Mouse (Mus musculus) E14TG2a.4 (cell line): ENCODE results near the gene Fbn1.

ENCODE experiments used
- H3K27me3 ChIP-seq: 2 replicates; pipeline ENCODE4 v1.6.1; 2014; ENCODE audit warnings: low read length, control low read depth; ENCODE audit not compliant: insufficient read depth
- H3K36me3 ChIP-seq: 2 replicates; pipeline ENCODE4 v1.6.1; 2014; ENCODE audit warnings: low read length, control low read depth; ENCODE audit not compliant: insufficient read depth
- H3K4me1 ChIP-seq: replicated peaks from 2 replicates; pipeline ENCODE4 v1.6.1; 2014; ENCODE audit warnings: low read depth, low read length, control low read depth
- H3K4me3 ChIP-seq: replicated peaks from 2 replicates; pipeline ENCODE4 v1.5.1; 2014; ENCODE audit warnings: mild to moderate bottlenecking, low read length
- H3K9me3 ChIP-seq: 2 replicates; pipeline ENCODE4 v1.6.1; 2014; ENCODE audit warnings: low read length, control low read depth
- CTCF ChIP-seq: conservative IDR thresholded peaks from 2 replicates; pipeline ENCODE4 v1.5.1; 2014; ENCODE audit warnings: low read length
- NANOG ChIP-seq: IDR thresholded peaks from 2 replicates; pipeline ENCODE4 v1.6.1; 2014; ENCODE audit warnings: borderline replicate concordance, low read length, mixed read lengths
- POU5F1 ChIP-seq: IDR thresholded peaks from 2 replicates; pipeline ENCODE4 v1.6.1; 2014; ENCODE audit warnings: low read length, borderline replicate concordance

Gene Fbn1

GRCm38 (mm10) chr2:125419681-125420080 is 88.1 kb downstream of the Fbn1 start:
- Histone ChIP-seq H3K36me3 (no peaks in the 10 kb centered on the region), H3K9me3 (no peaks in the 10 kb centered on the region), H3K27me3 (0 out of 2 replicates have a peak, but pooled peaks cover 4% of the 10 kb centered on the region), H3K4me3 (no peak overlapping the region), H3K4me1 (no peaks in the 10 kb centered on the region)
- TF ChIP-seq POU5F1 (no peak), NANOG (no peak), CTCF (no peak)

- H3K4me3 ChIP-seq, result no peak overlapping the region
- no peaks in the 10 kb centered on the region for H3K36me3 ChIP-seq
- no peaks in the 10 kb centered on the region for H3K4me1 ChIP-seq
- H3K27me3 ChIP-seq, result 0 out of 2 replicates have a peak, but pooled peaks cover 4% of the 10 kb centered on the region
- TF ChIP-seq POU5F1, result no peak
- TF ChIP-seq NANOG, result no peak
- no peak for TF ChIP-seq CTCF
- H3K9me3 ChIP-seq, result no peaks in the 10 kb centered on the region
Observed at GRCm38 (mm10) chr2:125418546-125418945, 89.2 kb downstream of the Fbn1 start.

- H3K4me1 ChIP-seq, result peaks cover 13% of the 10 kb centered on the region
- no peak overlapping the region for H3K4me3 ChIP-seq
- H3K27me3 ChIP-seq, result no peaks in the 10 kb centered on the region
- H3K36me3 ChIP-seq, result no peaks in the 10 kb centered on the region
- H3K9me3 ChIP-seq, result no peaks in the 10 kb centered on the region
- TF ChIP-seq NANOG (no peak), CTCF (no peak), POU5F1 (no peak)
Observed at GRCm38 (mm10) chr2:125416541-125417245, 91.1 kb downstream of the Fbn1 start.

GRCm38 (mm10) chr2:125412351-125412750 is 95.4 kb downstream of the Fbn1 start:
- Histone ChIP-seq H3K36me3 (no peaks in the 10 kb centered on the region), H3K4me3 (peak overlapping the region; percentile 54)
- no peak for TF ChIP-seq CTCF
- no peak for TF ChIP-seq POU5F1
- no peak for TF ChIP-seq NANOG

GRCm38 (mm10) chr2:125411777-125412176 is 96.0 kb downstream of the Fbn1 start:
- peak overlapping the region; percentile 49 for H3K4me3 ChIP-seq
- H3K9me3 ChIP-seq, result no peaks in the 10 kb centered on the region
- TF ChIP-seq POU5F1, result no peak
- TF ChIP-seq NANOG, result no peak
- no peak for TF ChIP-seq CTCF
- no peaks in the 10 kb centered on the region for H3K36me3 ChIP-seq
- H3K27me3 ChIP-seq, result no peaks in the 10 kb centered on the region
- peaks cover 14% of the 10 kb centered on the region for H3K4me1 ChIP-seq

More at GRCm38 (mm10) chr2:125412351-125412750, 95.4 kb downstream of the Fbn1 start:
- no peaks in the 10 kb centered on the region for H3K9me3 ChIP-seq
- H3K27me3 ChIP-seq, result no peaks in the 10 kb centered on the region
- peaks cover 14% of the 10 kb centered on the region for H3K4me1 ChIP-seq

GRCm38 (mm10) chr2:125404509-125405105 is 103.2 kb downstream of the Fbn1 start:
- H3K4me3 ChIP-seq, result no peak overlapping the region
- H3K9me3 ChIP-seq, result no peaks in the 10 kb centered on the region
- H3K27me3 ChIP-seq, result no peaks in the 10 kb centered on the region
- no peak for TF ChIP-seq CTCF
- TF ChIP-seq NANOG, result no peak
- no peak for TF ChIP-seq POU5F1
- no peaks in the 10 kb centered on the region for H3K4me1 ChIP-seq
- H3K36me3 ChIP-seq, result no peaks in the 10 kb centered on the region

- Histone ChIP-seq H3K9me3 (no peaks in the 10 kb centered on the region), H3K4me1 (no peaks in the 10 kb centered on the region), H3K36me3 (no peaks in the 10 kb centered on the region), H3K4me3 (no peak overlapping the region), H3K27me3 (no peaks in the 10 kb centered on the region)
- TF ChIP-seq POU5F1 (no peak), NANOG (no peak), CTCF (no peak)
Observed at GRCm38 (mm10) chr2:125402276-125402675, 105.5 kb downstream of the Fbn1 start.

- TF ChIP-seq NANOG (no peak), POU5F1 (no peak), CTCF (no peak)
- no peaks in the 10 kb centered on the region for H3K36me3 ChIP-seq
- H3K9me3 ChIP-seq, result no peaks in the 10 kb centered on the region
Observed at GRCm38 (mm10) chr2:125400121-125400520, 107.7 kb downstream of the Fbn1 start.

GRCm38 (mm10) chr2:125397796-125398195 is 110.0 kb downstream of the Fbn1 start:
- no peaks in the 10 kb centered on the region for H3K4me1 ChIP-seq
- TF ChIP-seq POU5F1 (no peak), CTCF (no peak), NANOG (no peak)
- no peaks in the 10 kb centered on the region for H3K36me3 ChIP-seq
- no peak overlapping the region for H3K4me3 ChIP-seq
- no peaks in the 10 kb centered on the region for H3K9me3 ChIP-seq
- H3K27me3 ChIP-seq, result no peaks in the 10 kb centered on the region

More at GRCm38 (mm10) chr2:125400121-125400520, 107.7 kb downstream of the Fbn1 start:
- Histone ChIP-seq H3K27me3 (no peaks in the 10 kb centered on the region), H3K4me3 (no peak overlapping the region), H3K4me1 (no peaks in the 10 kb centered on the region)
